In the genomic region with DNA sequence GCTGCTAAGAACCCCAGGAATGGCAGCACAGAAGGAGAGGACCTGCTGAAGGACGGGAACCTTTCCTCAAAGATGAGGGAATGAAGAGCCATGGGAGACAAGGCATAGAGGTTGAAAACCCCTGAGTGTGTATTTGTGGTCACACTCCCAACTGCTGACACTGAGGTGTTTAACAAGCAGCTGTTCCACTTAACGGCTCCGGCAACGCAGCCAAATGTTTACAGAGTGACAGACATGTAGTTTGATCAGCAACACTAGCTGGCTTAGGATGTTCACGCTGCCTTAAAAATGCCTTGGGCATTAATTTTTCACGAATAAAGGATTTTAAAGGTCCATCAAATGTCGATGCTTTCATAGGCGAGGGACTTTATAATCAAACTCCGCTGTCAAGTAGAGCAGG, we compare ENCODE assay signal across 8 mouse cellular contexts.
"Had no signal": no experiment of that assay in that cellular context is flagged by ENCODE, and none has a peak within 500 bp of the region (broad histone marks: within the 10 kb centered on the region; RNA-seq: fewer than 3 reads in every experiment).

No protein-coding gene starts in this region.

- H3K4me2 ChIP-seq: limb, embryonic 12.5 days; midbrain, embryonic 12.5 days had no signal

- H3K4me3 ChIP-seq: limb, embryonic 12.5 days; midbrain, embryonic 12.5 days had no signal

- H3K9me3 ChIP-seq: limb, embryonic 12.5 days; midbrain, embryonic 12.5 days had no signal

- H3K9ac ChIP-seq: limb, embryonic 12.5 days; liver, embryonic 14.5 days; midbrain, embryonic 12.5 days had no signal

- H3K27ac ChIP-seq: kidney, postnatal 0 days; limb, embryonic 12.5 days; liver, embryonic 14.5 days; midbrain, embryonic 12.5 days had no signal

- H3K27me3 ChIP-seq: limb, embryonic 12.5 days; midbrain, embryonic 12.5 days had no signal

- DNase-seq: kidney, adult 11 months; layer of hippocampus, adult 9-11 months; layer of hippocampus, postnatal 36 days; thymus, adult 18-20 months had no signal

- H3K36me3 ChIP-seq: midbrain, embryonic 12.5 days had no signal
